Mouse (Mus musculus): ENCODE measurements around the gene Pkmyt1.

The Pkmyt1 gene

GRCm38 (mm10) chr17:23725999-23726757, at the start of gene Pkmyt1:
Gene Pkmyt1, plus strand, starts transcription at chr17:23726336.
- DNase-seq (ENCODE audit: low read depth): peak; percentile 98

DNA sequence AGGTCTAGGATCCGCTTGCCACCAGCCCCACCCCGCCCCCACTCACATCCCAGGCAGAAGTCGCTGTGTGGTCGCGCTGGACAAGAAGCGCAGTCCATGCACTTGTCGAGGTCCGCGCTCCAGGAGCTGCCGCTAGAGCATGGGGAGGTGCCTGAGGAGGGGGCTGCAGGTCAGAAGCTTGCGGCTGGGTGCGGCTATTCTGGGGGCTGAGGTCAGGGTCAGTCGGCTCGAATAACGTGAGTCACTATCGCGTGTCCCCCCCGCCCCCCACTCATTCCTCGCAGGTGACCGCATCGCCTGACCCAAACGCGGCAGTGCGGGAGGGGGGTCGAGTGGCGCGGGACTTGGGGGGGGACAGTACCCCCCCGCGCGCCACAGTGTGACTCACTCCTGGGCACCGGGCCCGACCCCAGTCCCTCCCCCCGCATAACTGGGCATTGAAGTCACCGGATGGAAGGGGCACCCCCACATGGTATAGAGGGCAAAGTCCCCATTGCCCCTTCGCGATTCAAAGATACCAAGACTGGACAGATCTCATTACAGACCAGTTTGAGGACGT, 49.6 kb upstream of the Pkmyt1 start:
- peak; percentile 89 for DNase-seq (ENCODE audit: low read depth)

- DNase-seq (ENCODE audit: low read depth): peak; percentile 95
These were observed 48.9 kb upstream of the Pkmyt1 start, which contains the start of gene Tnfrsf12a for GRCm38 (mm10) chr17:23677236-23677679. Gene Tnfrsf12a, minus strand, starts transcription at chr17:23677468.

DNA sequence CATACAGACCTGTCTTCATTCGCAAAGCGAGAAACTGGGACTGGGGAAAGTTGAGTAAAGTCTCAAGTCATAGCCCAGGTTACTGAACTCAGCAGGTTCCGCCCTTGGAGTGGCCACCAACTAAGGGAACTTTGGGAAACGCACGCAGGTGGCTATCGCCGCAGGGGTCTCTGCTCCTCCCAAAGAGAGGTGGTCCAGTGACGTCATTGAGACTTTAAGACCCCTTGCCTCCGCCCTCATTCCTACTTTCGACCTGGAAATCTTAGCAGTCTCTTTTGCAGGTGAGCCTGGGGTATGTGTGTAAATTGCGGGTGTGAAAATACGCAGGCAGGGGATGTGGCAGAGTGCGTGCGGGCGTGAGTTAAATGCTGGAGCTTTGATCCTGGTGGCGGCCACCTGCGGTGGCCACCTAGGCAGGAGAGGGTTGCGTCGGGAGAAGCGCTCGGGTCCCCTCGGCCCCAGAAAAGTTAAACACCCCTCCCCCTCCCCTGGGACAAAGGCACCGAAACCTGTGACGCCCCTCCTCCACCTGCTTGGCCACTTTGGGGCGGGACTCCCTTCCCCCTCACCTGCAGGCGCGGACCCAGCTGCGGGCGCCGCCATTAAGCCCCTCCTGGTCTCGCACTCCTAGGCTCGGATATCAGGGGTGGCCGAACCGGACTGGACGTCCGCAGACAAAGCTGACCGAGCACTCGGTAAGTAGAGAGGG, 46.9 kb upstream of the Pkmyt1 start, which contains the start of gene Cldn6:
Gene Cldn6 (plus strand): TSS at position 123 of the 709 bp plus-strand sequence.
- DNase-seq (ENCODE audit: low read depth): no peak

DNA sequence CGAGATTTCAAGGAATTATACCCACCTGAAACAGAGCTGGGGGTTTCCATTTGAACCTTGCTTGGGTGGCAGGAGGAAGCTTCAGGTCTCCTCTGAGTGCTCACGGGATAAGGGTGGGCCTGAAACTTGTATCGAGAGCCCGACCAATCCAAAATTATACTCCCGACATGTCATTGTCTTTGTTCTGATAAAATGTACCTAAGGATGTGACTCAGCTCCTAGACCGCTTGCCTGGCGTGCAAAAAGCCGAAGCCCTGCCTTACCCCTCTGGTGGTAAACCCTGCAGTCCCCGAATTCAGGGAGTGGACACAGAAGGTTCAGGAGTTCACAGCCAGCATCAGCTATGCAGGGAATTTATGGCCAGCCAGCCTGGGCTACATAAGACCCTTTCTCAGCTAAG, 45.8 kb upstream of the Pkmyt1 start:
- no peak for DNase-seq (ENCODE audit: low read depth)

- DNase-seq (ENCODE audit: low read depth): peak; percentile 69
These were observed 45.0 kb upstream of the Pkmyt1 start for GRCm38 (mm10) chr17:23681086-23681485.

GRCm38 (mm10) chr17:23682092-23682491, 44.0 kb upstream of the Pkmyt1 start:
- no peak for DNase-seq (ENCODE audit: low read depth)

DNA sequence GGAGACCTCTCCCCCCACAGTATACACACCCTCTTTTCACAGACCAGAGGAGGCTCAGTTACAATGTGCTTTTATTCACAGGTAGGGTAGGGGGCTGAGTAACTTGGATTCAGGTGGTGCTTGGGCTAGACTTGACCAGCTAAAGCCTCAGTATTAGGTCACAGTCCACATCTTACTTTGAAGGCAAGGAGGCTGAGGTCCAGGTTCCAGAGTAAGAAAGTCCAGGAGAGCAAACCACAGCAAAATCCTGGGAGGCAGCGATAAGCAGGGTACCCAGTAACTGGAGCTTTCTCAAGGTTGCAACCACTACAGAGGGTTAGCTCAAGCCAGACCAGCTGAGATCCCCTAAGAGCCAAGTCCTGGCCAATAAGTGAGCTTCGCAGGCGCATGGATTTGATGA, 43.6 kb upstream of the Pkmyt1 start:
- no peak for DNase-seq (ENCODE audit: low read depth)

DNA sequence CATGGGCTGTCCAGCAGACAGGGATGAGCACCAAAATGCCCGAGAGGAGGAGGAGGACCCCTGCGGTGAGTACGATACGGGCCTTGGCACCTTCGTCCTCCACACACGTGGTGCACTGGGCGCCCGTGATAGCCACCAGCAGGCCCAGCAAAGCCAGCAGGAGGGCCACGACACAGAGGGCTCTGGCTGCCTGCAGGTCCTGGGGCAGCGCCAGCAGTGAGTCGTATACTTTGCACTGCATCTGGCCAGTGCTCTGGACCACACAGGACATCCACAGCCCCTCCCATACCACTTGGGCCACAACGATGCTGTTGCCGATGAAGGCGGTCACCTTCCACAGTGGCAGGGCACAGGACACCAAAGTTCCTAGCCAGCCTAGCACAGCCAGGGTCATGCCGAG, 42.9 kb upstream of the Pkmyt1 start:
- DNase-seq (ENCODE audit: low read depth): peak; percentile 82

- no peak for DNase-seq (ENCODE audit: low read depth)
These were observed 42.1 kb upstream of the Pkmyt1 start, which contains the start of gene Cldn9 for GRCm38 (mm10) chr17:23683856-23684672. Gene Cldn9, minus strand, starts transcription at chr17:23684026.

DNA sequence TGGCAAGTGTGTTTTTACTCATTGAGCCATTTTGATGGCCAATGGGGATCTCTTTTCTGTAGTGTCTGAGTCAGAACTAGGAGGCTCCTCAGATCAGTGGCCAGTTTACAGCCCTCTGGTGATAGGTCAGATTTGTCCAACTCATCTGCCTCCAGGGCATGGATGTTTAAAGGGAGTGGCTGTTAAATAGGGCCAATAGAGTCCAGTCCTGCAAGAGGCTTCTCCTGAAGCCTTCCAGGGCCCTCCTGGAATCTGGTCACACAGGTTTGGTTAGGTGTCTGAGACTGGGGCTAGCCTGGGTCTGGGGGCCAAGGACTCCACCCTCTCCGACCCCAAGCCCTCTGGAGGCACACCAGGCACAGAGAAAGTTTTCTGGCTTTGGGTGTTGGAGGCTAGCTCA, 31.6 kb upstream of the Pkmyt1 start:
- DNase-seq (ENCODE audit: low read depth): peak; percentile 66

DNA sequence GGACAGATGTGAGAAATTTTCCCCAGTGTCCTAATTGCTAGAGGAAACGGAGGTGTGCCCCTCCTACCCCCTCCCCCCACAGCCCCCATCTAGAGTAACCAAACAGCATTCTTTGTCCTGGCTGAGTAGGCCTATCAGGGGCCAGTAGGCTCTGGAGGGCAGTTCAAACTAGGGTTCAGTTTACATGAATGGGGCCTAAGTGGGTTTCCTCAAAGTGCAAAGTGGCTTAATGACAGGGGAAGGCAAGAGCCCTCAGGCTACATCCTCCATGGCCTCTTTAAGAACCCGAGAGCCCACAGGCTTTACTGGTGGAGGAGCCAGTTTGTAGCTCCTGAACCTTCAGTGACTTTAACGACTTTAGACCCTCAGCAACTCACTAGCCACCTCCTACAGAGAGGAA, 30.3 kb upstream of the Pkmyt1 start:
- DNase-seq (ENCODE audit: low read depth): no peak

GRCm38 (mm10) chr17:23699131-23700077, 26.7 kb upstream of the Pkmyt1 start:
- peak; percentile 70 for DNase-seq (ENCODE audit: low read depth)

- DNase-seq (ENCODE audit: low read depth): peak; percentile 96
These were observed 26.1 kb upstream of the Pkmyt1 start for GRCm38 (mm10) chr17:23700079-23700478.

- no peak for DNase-seq (ENCODE audit: low read depth)
These were observed 22.8 kb upstream of the Pkmyt1 start for GRCm38 (mm10) chr17:23703301-23703700.

DNA sequence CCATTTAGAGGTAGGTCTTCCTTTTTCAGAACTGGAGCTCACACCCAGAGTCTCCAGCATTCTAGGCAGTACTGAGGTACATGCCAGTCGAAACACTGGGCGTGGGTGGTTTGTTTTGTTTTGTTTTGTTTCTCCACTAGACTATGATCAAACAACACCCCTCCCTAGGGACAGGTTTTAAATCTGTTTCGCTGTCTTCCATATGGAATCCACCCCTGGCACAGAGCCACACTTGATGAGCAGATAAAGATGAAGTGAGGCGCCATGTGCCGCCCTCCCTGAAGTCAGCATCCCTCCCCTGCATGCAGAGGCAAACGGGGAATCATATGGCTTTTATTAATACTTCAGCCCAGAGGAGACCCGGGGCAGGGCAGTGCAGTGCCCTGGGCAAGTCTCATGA, 21.4 kb upstream of the Pkmyt1 start:
- DNase-seq (ENCODE audit: low read depth): peak; percentile 76

DNA sequence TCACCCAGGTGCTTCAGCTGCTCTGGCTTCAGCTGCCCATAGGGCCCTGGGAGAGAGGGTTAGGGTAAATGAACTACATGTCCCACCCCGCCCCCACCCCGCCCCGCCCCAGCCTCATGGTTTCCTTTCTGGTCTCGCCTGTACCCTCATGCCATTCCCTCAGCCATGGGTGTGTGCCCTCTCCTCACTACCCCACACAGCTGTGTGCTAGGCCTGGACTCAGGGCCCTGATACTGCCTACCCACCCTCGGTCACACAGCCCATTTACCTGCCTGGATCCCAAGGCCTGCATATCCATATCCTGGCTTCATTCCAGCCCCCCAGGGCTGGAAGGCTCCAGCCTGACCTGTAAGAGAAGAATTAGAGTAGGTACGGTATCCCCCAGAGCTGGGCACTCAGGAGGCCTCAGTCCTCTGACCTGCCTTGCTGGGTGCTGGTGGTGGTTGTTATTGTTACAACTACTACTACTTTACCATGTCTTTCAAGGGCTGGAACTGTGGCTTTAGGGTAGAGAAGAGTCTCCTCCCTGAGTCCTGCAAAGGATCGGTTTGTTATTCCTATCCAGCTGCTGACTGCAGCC, 20.5 kb upstream of the Pkmyt1 start:
- no peak for DNase-seq (ENCODE audit: low read depth)

DNA sequence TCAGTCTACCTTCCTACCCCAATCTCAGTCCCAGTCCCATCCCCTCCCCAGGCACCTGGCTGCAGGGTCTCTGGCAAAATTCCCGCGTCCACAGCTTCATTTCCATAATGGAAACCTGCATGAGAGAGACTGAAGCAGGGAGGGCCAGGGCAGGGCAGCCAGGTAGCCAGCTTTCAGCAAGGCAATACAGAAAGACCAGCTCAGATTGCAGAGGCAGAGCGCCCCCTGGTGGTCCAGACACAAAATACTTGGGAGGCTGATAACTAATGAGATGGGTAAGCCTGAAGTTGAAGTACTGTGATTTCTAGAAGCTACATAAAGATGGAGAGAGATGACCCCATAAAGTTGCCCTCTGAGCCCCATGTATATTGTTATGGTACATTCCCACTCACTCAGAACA, 19.9 kb upstream of the Pkmyt1 start:
- DNase-seq (ENCODE audit: low read depth): peak; percentile 90

- no peak for DNase-seq (ENCODE audit: low read depth)
These were observed 9.1 kb upstream of the Pkmyt1 start for GRCm38 (mm10) chr17:23717003-23717402.

DNA sequence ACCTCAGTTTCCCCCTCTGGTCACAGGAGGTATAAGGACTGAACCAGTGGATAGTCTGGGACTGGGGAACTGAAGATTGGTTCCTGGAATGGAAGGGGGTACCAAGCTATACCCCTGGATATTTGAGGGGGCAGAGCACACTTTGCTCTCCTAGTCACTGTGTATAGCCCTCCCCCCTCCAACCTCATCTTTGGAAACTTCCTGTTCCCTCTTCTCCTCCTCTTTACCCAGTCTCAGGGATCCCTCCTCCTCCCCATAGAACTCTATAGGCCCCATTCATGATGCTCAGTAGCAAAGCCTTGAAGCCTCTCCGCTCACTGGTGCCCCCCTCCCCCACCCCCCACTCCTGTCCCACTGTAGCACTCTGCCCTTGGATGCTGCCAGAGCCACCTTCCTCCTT, 6.7 kb upstream of the Pkmyt1 start:
- DNase-seq (ENCODE audit: low read depth): no peak

Measured in NIH3T3 (cell line).